Mouse (Mus musculus): ENCODE results near the gene Robo2.

DNA sequence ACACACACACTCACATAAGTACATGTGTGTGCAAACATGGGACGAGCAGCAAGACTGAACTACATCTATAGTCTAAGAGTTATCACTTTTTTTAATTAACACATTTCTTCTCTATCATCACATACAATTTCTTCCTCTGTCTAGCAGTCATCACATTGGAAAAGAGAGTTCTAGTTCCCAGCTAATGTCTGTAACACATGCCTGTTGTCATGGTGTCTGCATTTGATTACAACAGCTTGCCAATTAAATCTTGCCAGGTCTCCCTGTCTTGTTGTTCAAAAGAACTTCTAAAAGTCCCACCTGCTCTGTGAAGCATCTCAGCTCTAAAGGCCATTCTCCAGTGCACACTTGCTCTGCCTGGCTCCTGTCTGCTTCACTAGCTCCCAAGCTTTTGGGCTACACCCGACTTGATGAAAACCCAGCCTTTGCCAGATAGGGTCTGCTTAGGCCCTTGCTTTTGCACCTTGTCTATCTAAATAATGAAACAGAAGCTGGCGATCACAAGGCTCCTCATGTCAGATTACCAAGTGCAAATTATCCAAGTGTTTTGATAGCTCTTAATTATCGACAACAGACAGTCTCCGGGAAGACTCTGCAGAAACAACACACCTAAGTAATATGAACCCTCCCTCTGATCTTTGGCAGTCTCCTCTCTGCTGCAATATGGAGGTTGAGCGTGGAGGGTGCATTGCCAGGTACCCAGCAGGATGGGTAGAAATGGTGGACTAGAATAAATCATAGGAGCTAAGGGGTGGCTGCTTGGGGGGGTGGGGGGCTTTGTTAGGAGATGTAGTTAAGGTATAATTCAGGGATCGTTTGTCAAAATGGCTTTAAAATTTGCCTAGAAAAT, 186.0 kb downstream of the Robo2 start:
- TF ChIP-seq GATA1 (IDR thresholded peaks at IDR 0.05; ENCODE audit: borderline replicate concordance, low read length), result no peak
- no peak for TF ChIP-seq FLI1 (IDR thresholded peaks at IDR 0.05; ENCODE audit: low read length)

Data from megakaryocyte, embryonic 14.5 days (primary cell).